Mouse (Mus musculus) layer of hippocampus, postnatal 25 days (tissue): Measurements from ENCODE around the gene Hba-x. TPM values are rescaled to one million over a fixed set of nuclear protein-coding genes. Genes with fewer than 3 reads are reported as not detected.

Source experiments
- DNase-seq, 2 experiments: peaks; one replicate each; pipeline ENCODE4 v3.0.0; 2022; ENCODE audit warnings: mixed read lengths in 2 of 2, low spot score in 1 of 2; ENCODE audit errors: extremely low spot score in 1 of 2
- total RNA-seq, 2 experiments: library from RNA; stranded (reverse); gene quantifications; 2 replicates each; pipeline ENCODE4 v1.2.3; 2021

Hba-x gene
- total RNA-seq, 2 experiments from 2014 or later, result not detected

DNA sequence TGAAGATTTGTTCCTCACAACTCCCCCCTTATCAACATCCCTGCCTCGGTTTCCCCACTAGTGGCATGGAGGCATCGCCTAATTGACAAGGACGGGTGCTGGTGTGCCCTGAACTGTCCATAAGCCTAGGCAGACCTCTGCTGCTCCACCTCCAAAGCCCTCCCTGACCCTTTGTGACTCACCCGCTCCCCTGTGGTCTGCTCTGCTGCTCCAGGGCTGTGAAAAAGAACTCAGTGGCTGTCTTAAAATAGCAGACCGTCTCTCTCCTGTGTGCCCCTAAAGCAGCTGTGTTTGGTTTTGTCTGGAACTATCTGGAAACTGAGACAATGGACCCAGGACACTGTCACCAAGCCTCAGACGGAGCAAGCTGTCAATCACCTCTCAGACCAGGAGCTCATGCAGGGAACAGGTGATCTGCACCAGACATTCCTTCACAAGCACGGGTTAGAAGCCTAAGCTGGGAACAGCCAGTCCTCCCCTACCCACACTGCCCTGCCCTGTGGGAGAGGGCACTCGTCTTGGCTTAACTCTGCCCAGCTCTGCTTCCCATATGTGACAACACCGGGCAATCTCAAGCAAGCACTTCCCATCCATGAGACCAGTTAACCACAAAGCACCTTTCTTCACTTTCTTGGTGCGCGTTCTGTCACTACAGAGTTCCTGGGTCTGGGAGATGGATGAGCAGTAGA is 44.5 kb downstream of the Hba-x start:
- DNase-seq, result no peak

- DNase-seq, result peak; percentile 46 to 69
Measured at GRCm38 (mm10) chr11:32321196-32321565, 45.0 kb downstream of the Hba-x start.

- DNase-seq, result peak; percentile 84 to 97
Measured at GRCm38 (mm10) chr11:32324609-32325008, 48.4 kb downstream of the Hba-x start.

Other genes starting within 250 kb of the Hba-x start
- not detected for gene Il9r, start 76.1 kb upstream of the Hba-x start, total RNA-seq
- 10 to 100 TPM; 21.2 to 26.9 TPM for gene Snrnp25, start 71.0 kb upstream of the Hba-x start, total RNA-seq
- gene Rhbdf1, start 54.1 kb upstream of the Hba-x start, total RNA-seq, result 10 to 100 TPM; 14.0 to 18.3 TPM
- 10 to 100 TPM; 18.1 to 19.9 TPM for gene Mpg, start 49.9 kb upstream of the Hba-x start, total RNA-seq
- gene Nprl3, start 8.7 kb upstream of the Hba-x start, total RNA-seq, result 10 to 100 TPM; 49.1 to 67.0 TPM
- 100 to 1,000 TPM; 552 to 580 TPM for gene Hba-a1, start 7.1 kb downstream of the Hba-x start, total RNA-seq
- gene Hbq1b, start 10.6 kb downstream of the Hba-x start, total RNA-seq, result 1 to 10 TPM; 1.6 to 4.3 TPM
- gene Hba-a2, start 20.1 kb downstream of the Hba-x start, total RNA-seq, result 100 to 1,000 TPM; 469 to 517 TPM
- 1 to 10 TPM in 1 of 2 experiments, not detected in 1; 1.1 TPM for gene Hbq1a, start 23.7 kb downstream of the Hba-x start, total RNA-seq
- gene Sh3pxd2b, start 71.4 kb downstream of the Hba-x start, total RNA-seq, result 10 to 100 TPM in 1 of 2 experiments, 1 to 10 TPM in 1; 9.8 to 10.9 TPM
- gene Ubtd2, start 179.0 kb downstream of the Hba-x start, total RNA-seq, result 10 to 100 TPM; 38.2 to 41.4 TPM